Mouse (Mus musculus) layer of hippocampus, adult 9-11 months (tissue): ENCODE data around the gene Odf3.
"Not testable (repeated sequence)": the region's sequence is repeated elsewhere in the genome, so short reads cannot be mapped to it uniquely, and the experiment has no call there.

Experiments used
- DNase-seq: peaks from one replicate; pipeline ENCODE4 v3.0.0; 2022

Odf3 gene

DNA sequence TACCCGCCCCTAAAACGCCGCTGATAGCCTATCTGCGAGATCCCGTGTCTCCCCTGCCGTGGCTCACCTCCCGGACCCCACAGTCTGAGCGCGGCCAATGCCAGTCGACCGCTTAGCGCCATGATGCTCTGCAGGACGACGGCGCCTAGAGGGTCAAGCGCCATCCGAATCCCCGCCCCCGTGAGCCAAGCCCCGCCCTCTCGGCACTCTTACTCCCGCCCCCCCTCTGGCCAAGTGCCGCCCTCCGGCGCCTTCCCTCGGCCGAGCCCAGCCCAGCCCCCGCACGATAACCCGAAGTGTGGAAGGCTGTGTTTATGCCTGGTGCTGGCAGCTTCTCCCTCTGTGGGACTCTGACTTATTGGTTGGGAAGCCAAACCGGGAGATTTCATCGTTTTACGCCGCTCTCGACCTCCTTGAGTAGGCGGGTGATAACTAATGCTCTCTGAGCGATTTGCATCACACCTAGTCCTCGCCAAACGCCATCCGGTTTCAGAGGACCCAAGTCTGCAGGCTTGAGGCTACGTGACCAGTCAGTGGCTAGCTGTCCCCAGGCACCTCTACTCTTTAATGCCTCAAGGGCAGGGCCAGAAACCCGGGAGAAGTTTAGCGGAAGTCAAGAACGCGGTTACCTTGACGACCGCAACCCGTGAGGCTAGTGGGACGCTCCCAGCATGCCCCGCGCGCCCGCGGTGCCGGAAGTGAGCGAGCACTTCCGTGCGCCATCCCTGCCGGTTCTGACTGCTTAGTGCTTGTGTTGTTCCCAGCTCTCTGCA is 34.3 kb downstream of the Odf3 start, which contains the start of the genes Psmd13 and Sirt3:
TSS of gene Psmd13 (plus strand) at position 273 of the 773 bp plus-strand sequence.
TSS of gene Sirt3 (minus strand) at position 614 of the 773 bp plus-strand sequence.
- peak; percentile 95 for DNase-seq

DNA sequence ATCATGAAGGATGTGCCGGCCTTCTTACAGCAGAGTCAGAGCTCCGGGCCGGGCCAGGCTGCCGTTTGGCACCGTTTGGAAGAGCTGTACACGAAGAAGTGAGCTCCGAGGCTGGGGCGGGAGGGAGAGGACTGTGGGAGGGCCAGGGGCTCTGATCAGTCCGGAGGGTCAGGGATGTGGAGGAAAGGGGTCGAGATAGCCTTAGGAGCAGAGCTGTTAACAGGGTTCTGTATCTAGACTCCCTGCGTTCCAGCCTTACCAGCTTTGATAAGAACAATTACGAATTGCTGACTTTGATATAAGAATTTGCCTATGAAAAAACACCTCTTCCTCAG is 34.8 kb downstream of the Odf3 start:
- DNase-seq, result no peak

DNA sequence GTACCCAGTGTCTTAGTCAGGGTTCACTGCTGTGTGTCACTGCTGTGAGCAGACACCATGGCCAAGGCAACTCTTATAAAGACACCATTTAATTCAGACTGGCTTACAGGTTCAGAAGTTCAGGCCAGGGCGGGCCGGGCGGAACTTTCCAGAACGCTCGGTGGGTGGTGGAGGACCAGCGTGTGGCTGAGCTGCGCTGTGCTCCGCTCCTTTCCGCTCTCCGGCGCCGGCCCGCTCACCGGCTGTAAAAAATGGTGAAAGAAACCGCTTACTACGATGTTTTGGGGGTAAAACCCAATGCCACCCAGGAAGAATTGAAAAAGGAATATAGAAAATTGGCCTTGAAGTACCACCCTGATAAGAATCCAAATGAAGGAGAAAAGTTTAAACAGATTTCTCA is 43.0 kb downstream of the Odf3 start:
- DNase-seq, result not testable (repeated sequence)

DNA sequence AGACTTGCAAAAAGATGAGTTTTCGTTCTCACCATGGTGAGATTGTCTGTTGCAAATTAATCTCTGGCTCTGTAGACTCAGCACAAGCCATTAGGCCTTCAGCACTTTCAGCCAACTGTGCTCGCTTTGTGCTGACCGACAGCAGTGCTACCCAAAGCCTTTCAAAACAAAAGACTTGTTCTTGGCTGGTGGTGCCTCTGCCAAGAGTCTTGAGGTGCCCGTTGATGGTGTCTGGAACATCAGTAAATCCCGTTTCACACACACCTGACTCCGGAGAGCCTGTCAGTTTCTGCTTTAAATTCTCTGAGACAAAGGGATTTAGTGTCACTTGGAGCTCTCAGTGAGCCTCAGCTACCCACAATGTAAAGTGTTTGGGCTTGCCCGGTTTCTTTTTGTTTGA is 46.4 kb downstream of the Odf3 start:
- no peak for DNase-seq

DNA sequence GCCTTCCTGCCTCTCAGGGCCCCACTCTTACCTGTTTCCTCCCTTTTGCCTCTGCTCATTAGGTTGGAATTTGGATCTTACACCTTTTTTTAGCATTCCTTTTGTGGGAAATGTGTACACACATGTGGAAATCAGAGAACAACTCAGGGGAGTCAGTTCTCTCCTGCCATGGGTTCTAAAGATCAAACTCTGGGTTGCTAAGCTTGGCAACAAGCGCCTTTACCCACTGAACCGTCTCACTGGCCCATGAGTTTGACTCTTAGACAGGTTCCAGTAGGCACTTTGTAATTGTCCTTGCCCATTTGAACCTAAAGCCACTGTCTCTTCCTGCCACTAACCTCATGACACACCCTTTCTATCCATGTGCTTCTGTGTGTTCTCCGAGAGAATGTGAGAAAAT is 47.0 kb downstream of the Odf3 start:
- no peak for DNase-seq

DNA sequence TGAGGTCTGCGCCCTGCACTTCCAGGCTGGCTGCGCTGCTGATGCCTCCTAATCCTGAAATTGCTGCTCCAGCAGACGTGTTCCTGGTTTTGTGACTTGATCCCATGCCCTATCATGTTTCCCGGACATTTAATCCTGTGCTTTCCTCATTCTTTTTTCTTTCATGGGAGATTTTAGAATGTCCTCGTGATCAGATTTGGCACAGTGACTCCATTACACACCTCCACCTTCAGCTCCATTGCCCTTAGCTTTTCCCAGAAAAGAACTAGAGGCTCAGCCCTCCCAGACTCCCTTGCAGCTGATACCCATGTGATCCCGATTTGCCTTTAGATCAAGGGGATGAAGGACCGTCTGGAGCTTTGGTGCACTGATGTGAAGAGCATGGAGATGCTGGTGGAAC is 50.3 kb downstream of the Odf3 start:
- DNase-seq, result no peak

DNA sequence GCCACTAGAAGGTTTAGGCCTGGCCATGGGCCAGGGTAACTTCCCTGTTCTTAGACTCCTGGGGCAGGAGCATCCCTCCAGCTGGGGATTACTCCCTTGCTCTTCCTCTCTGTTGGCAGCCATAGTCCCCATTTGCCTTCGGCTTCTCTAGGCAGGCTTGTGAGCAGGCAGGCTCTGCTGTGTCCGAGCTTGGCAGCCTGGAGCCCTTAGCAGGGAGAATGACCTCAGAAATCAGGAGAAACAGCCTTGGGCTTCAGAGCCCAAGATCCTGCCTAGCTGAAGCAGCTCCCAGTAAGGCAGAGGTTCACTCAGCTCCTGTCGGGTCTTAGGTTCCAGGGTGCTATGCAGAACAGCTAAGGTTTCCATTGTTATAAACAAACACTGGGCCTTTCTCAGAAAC is 51.5 kb downstream of the Odf3 start:
- no peak for DNase-seq

DNA sequence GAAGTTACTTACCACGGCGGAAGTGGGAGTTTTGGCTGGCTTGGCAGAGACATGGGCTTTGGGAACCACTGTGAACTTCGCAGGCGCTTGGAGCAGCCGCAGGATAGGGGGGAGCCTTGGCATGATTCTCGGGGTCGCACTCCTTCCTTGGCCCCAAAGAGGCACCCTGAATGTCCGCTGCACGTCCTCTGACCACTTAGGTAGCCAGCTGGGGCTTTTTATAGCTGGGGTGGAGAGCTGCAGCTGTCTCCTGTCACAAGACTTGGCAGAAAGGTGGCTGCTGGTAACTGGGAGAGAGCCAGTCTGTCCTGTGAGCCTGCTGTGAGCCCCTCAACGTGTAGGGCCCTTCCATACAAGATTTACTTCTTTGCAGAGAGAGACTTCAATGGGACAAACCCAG is 52.6 kb downstream of the Odf3 start, which contains the start of gene Cox8b:
TSS of gene Cox8b (minus strand) at position 227 of the 400 bp plus-strand sequence.
- no peak for DNase-seq
